Mouse (Mus musculus): ENCODE data around the gene Rtbdn. TPM values are rescaled to one million over a fixed set of nuclear protein-coding genes. Genes with fewer than 3 reads are reported as not detected.

Gene Rtbdn
- polyA plus RNA-seq, 1 experiment, result not detected

DNA sequence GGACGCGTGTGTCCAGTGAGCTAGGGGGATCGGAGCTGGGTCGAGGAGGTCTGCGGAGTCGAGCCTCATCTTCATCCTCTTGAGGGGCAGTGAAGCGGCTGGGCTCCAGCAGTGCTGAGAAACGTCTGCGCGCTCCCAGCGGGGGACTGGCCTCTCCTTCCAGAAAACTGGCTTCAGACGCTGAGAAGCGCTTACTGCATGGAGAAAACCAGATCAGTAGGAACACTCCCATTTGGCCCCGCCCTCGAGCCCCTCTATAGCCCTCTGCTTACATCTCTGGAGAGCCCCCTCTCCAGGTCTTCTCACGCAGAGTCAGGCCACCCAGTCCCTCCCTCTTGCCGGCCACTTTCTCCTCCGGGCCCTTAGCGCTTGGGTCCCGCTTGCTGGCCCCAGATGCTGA, 29.0 kb upstream of the Rtbdn start:
- Histone ChIP-seq H3K4me1 (peaks cover 25% of the 10 kb centered on the region), H3K36me3 (replicated peaks; ENCODE audit: low read length) (no peaks in the 10 kb centered on the region), H3K9me3 (no peaks in the 10 kb centered on the region), H3K27me3 (replicated peaks) (peaks cover 33% of the 10 kb centered on the region), H3K4me3 (replicated peaks) (no peak overlapping the region)
- TF ChIP-seq FLI1 (IDR thresholded peaks at IDR 0.05; ENCODE audit: low read length), result no peak
- no peak for TF ChIP-seq GATA1 (IDR thresholded peaks at IDR 0.05; ENCODE audit: borderline replicate concordance, low read length)

DNA sequence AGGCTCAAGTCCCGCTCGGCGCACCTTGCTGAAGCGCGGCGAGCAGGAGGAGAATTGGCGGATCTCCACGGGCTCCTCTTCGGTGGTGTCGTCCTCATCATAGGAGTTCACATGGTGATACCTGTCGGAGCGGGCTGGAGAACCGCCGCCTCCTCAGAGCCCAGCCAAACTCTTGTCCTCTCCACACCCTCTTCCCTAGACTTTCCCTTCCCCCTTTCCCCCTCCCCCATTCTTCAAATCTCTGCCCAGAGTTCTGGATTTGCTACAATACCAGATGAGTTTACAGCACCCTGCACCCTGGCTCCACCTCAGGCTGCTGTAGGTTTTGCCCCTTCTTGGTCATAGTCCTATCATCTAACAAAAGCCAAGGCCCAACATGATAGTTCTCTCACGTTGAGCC, 28.1 kb upstream of the Rtbdn start:
- H3K4me1 ChIP-seq, result peaks cover 16% of the 10 kb centered on the region
- no peaks in the 10 kb centered on the region for H3K9me3 ChIP-seq
- H3K27me3 ChIP-seq (replicated peaks), result peaks cover 30% of the 10 kb centered on the region
- no peaks in the 10 kb centered on the region for H3K36me3 ChIP-seq (replicated peaks; ENCODE audit: low read length)
- no peak overlapping the region for H3K4me3 ChIP-seq (replicated peaks)
- no peak for TF ChIP-seq FLI1 (IDR thresholded peaks at IDR 0.05; ENCODE audit: low read length)
- no peak for TF ChIP-seq GATA1 (IDR thresholded peaks at IDR 0.05; ENCODE audit: borderline replicate concordance, low read length)

DNA sequence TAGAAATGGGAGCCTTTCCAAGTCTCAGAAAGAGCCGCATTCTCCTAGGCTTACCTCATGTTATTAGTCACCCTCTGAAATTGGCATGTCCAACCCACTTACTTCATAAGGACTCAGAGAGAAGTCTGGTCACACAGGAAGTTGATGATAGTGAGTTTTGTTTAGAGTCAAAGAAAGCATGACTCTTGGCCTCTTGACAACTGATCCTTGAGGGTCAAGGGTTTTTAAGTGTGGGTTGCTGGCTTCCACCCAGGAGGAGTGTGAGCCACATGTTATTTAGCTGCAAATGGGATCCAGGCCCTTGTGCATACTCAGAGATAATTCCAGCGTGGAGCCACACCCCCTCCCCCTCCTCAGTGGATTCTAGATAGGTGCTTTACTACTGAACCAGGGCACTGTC, 25.2 kb upstream of the Rtbdn start:
- H3K27me3 ChIP-seq (replicated peaks), result peaks cover 38% of the 10 kb centered on the region
- H3K36me3 ChIP-seq (replicated peaks; ENCODE audit: low read length), result no peaks in the 10 kb centered on the region

GRCm38 (mm10) chr8:84925557-84925956, 21.2 kb upstream of the Rtbdn start:
- Histone ChIP-seq H3K4me3 (replicated peaks) (no peak overlapping the region), H3K27me3 (replicated peaks) (peaks cover 50% of the 10 kb centered on the region), H3K36me3 (replicated peaks; ENCODE audit: low read length) (no peaks in the 10 kb centered on the region), H3K9me3 (no peaks in the 10 kb centered on the region), H3K4me1 (peaks cover 32% of the 10 kb centered on the region)
- TF ChIP-seq GATA1 (IDR thresholded peaks at IDR 0.05; ENCODE audit: borderline replicate concordance, low read length) (no peak), FLI1 (IDR thresholded peaks at IDR 0.05; ENCODE audit: low read length) (no peak)

More for the DNA sequence above, 25.2 kb upstream of the Rtbdn start:
- Histone ChIP-seq H3K4me1 (peaks cover 12% of the 10 kb centered on the region), H3K9me3 (no peaks in the 10 kb centered on the region), H3K4me3 (replicated peaks) (no peak overlapping the region)
- TF ChIP-seq GATA1 (IDR thresholded peaks at IDR 0.05; ENCODE audit: borderline replicate concordance, low read length), result no peak
- TF ChIP-seq FLI1 (IDR thresholded peaks at IDR 0.05; ENCODE audit: low read length), result no peak

GRCm38 (mm10) chr8:84927513-84927912, 19.3 kb upstream of the Rtbdn start:
- Histone ChIP-seq H3K9me3 (no peaks in the 10 kb centered on the region), H3K4me1 (peaks cover 21% of the 10 kb centered on the region), H3K27me3 (replicated peaks) (peaks cover 63% of the 10 kb centered on the region), H3K36me3 (replicated peaks; ENCODE audit: low read length) (no peaks in the 10 kb centered on the region), H3K4me3 (replicated peaks) (no peak overlapping the region)
- no peak for TF ChIP-seq FLI1 (IDR thresholded peaks at IDR 0.05; ENCODE audit: low read length)
- no peak for TF ChIP-seq GATA1 (IDR thresholded peaks at IDR 0.05; ENCODE audit: borderline replicate concordance, low read length)

GRCm38 (mm10) chr8:84928456-84929306, 18.1 kb upstream of the Rtbdn start:
- peaks cover 69% of the 10 kb centered on the region for H3K27me3 ChIP-seq (replicated peaks)

DNA sequence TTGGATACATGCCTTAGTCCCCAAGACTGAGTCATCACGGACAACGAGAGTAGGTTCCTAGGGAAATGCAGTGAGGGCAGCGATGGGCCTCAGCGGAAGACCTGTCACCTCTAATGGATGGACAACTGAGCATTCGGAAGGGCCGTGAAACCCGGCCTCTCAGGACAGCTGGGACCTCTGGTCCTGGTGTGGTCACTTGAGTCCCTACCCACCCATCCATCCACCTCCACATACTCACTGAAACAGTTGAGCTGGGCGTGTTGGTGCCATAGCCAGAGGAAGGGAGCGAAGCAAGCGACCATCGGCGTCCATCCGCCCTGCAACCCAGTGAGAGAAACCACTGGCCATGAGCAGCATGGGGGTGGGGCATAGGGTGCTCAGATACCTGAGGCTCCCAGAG, 16.2 kb upstream of the Rtbdn start:
- H3K9me3 ChIP-seq, result no peaks in the 10 kb centered on the region
- H3K4me3 ChIP-seq (replicated peaks), result no peak overlapping the region
- TF ChIP-seq GATA1 (IDR thresholded peaks at IDR 0.05; ENCODE audit: borderline replicate concordance, low read length) (no peak), FLI1 (IDR thresholded peaks at IDR 0.05; ENCODE audit: low read length) (no peak)
- peaks cover 75% of the 10 kb centered on the region for H3K27me3 ChIP-seq (replicated peaks)
- no peaks in the 10 kb centered on the region for H3K36me3 ChIP-seq (replicated peaks; ENCODE audit: low read length)
- H3K4me1 ChIP-seq, result peaks cover 40% of the 10 kb centered on the region

More at GRCm38 (mm10) chr8:84928456-84929306, 18.1 kb upstream of the Rtbdn start:
- TF ChIP-seq FLI1 (IDR thresholded peaks at IDR 0.05; ENCODE audit: low read length) (no peak), GATA1 (IDR thresholded peaks at IDR 0.05; ENCODE audit: borderline replicate concordance, low read length) (no peak)
- Histone ChIP-seq H3K4me1 (peaks cover 21% of the 10 kb centered on the region), H3K4me3 (replicated peaks) (peak overlapping the region; percentile 57), H3K9me3 (no peaks in the 10 kb centered on the region), H3K36me3 (replicated peaks; ENCODE audit: low read length) (no peaks in the 10 kb centered on the region)

- no peak for TF ChIP-seq FLI1 (IDR thresholded peaks at IDR 0.05; ENCODE audit: low read length)
- no peak for TF ChIP-seq GATA1 (IDR thresholded peaks at IDR 0.05; ENCODE audit: borderline replicate concordance, low read length)
- Histone ChIP-seq H3K27me3 (replicated peaks) (peaks cover 88% of the 10 kb centered on the region), H3K36me3 (replicated peaks; ENCODE audit: low read length) (no peaks in the 10 kb centered on the region), H3K9me3 (no peaks in the 10 kb centered on the region), H3K4me3 (replicated peaks) (peak overlapping the region; percentile 34), H3K4me1 (peaks cover 51% of the 10 kb centered on the region)
Observed at GRCm38 (mm10) chr8:84933767-84934559, 12.8 kb upstream of the Rtbdn start.

DNA sequence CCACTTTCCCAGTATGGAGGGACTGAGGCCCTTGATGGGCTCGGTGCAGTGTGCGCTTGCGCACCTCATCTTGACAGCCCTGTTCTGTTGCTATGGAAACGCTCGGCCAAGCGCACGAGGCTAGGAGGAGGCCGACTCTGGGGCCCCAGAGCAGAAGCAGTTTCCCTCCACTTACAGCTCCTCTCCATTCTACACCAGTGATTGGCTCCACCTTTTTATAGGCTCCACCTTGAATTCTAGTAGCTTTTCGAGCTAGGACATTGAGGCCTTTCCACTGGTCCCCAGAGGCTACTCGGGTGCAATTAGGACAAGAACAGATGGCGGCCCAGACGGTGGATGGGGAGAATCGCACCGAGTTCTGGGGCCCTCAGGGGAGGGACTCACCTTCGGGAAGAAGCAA, 11.9 kb upstream of the Rtbdn start:
- TF ChIP-seq FLI1 (IDR thresholded peaks at IDR 0.05; ENCODE audit: low read length) (no peak), GATA1 (IDR thresholded peaks at IDR 0.05; ENCODE audit: borderline replicate concordance, low read length) (no peak)
- Histone ChIP-seq H3K9me3 (no peaks in the 10 kb centered on the region), H3K36me3 (replicated peaks; ENCODE audit: low read length) (no peaks in the 10 kb centered on the region), H3K4me1 (peaks cover 46% of the 10 kb centered on the region), H3K27me3 (replicated peaks) (peaks cover 81% of the 10 kb centered on the region), H3K4me3 (replicated peaks) (no peak overlapping the region)

DNA sequence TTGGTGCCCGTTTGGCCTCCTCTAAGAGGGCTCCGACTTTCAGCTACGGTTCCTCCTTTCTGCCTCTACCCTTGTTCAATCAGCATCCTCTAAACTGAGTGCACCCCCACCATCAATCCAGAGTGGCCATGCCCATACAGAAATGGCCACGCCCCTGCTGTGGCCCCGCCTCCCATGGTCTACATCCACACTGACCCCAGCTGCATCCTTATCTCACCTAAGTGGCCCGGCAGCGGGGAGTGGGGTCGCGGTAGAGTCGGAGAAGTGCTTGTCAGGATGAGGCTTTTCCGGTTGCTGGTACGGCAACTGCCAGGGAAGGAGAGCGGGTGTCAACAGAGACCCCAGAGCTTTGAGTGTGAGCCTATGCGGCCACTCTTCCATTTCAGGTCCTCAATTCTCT, 11.3 kb upstream of the Rtbdn start:
- Histone ChIP-seq H3K36me3 (replicated peaks; ENCODE audit: low read length) (no peaks in the 10 kb centered on the region), H3K4me3 (replicated peaks) (peak overlapping the region; percentile 47), H3K4me1 (peaks cover 41% of the 10 kb centered on the region), H3K9me3 (no peaks in the 10 kb centered on the region), H3K27me3 (replicated peaks) (peaks cover 78% of the 10 kb centered on the region)
- TF ChIP-seq GATA1 (IDR thresholded peaks at IDR 0.05; ENCODE audit: borderline replicate concordance, low read length) (no peak), FLI1 (IDR thresholded peaks at IDR 0.05; ENCODE audit: low read length) (no peak)
